Mouse (Mus musculus) kidney, adult 2 months (tissue): ENCODE measurements around the gene Ptpn18. TPM values are rescaled to one million over a fixed set of nuclear protein-coding genes. Genes with fewer than 3 reads are reported as not detected.

ENCODE experiments used
- DNase-seq: peaks from one replicate; pipeline ENCODE4 v3.0.0; 2021
- H3K27ac ChIP-seq: fragments of 200-500 bp; 2 replicates; pipeline ENCODE4 v1.5.1; 2012; ENCODE audit warnings: low read depth, low read length, control low read depth, inconsistent platforms; ENCODE audit not compliant: insufficient read depth
- H3K27me3 ChIP-seq: fragments of 200-500 bp; replicated peaks from 2 replicates; pipeline ENCODE4 v1.6.1; 2012; ENCODE audit warnings: mild to moderate bottlenecking, moderate library complexity, low read length, inconsistent platforms; ENCODE audit not compliant: control insufficient read depth, insufficient read depth
- H3K36me3 ChIP-seq: fragments of 200-500 bp; 2 replicates; pipeline ENCODE4 v1.6.1; 2012; ENCODE audit warnings: mild to moderate bottlenecking, moderate library complexity, low read length, inconsistent platforms; ENCODE audit not compliant: control insufficient read depth, insufficient read depth
- H3K4me1 ChIP-seq: fragments of 200-500 bp; 2 replicates; pipeline ENCODE4 v1.6.1; 2011; ENCODE audit warnings: low read length; ENCODE audit not compliant: control insufficient read depth, insufficient read depth
- H3K4me3 ChIP-seq: fragments of 200-500 bp; 2 replicates; pipeline ENCODE4 v1.5.1; 2011; ENCODE audit warnings: mild to moderate bottlenecking, low read depth, low read length, control low read depth; ENCODE audit not compliant: insufficient read depth
- CTCF ChIP-seq: fragments of 200-500 bp; conservative IDR thresholded peaks from 2 replicates; pipeline ENCODE4 v1.5.1; 2011; ENCODE audit warnings: low read depth, mild to moderate bottlenecking, control low read depth, low read length, moderate library complexity, mixed read lengths; ENCODE audit not compliant: insufficient read depth, insufficient read length
- POLR2A ChIP-seq: fragments of 200-500 bp; IDR thresholded peaks from one replicate; pipeline ENCODE4 v1.6.1; 2011; ENCODE audit warnings: low read depth, low read length, control low read depth
- WGBS: fragments of 180-500 bp; shearing (Covaris S2); methylation state at CpG from one replicate; pipeline ENCODE4 v1.1.7; 2018; 5-methylcytosine and 5-hydroxymethylcytosine counted together
- polyA plus RNA-seq: library from polyadenylated mRNA; depleted of rRNA; stranded (reverse); fragments of >200 nt; gene quantifications from 2 replicates; pipeline ENCODE4 v1.2.3, GENCODE M21; 2012; rRNA removed

Ptpn18 gene
- polyA plus RNA-seq, 1 experiment, result 42.4 TPM

DNA sequence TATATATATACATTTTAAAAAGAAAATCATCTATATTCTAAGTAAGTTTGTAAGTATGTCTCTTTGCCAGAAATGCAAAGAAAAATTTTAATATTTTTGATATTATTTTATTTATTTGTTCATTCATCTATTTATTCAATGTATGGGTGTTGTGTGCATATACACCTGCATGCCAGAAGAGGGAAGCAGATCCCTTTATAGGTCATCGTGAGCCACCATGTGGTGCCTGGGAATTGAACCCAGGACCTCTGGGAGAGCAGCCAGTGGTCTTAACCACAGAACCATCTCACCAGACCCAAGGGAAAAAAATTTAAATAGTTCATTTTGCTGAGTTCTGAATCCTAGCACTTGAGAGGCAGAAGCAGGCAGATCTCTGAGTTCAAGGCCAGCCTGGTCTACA lies 58.7 kb downstream of the Ptpn18 start:
- no peaks in the 10 kb centered on the region for H3K36me3 ChIP-seq
- no peak for TF ChIP-seq POLR2A
- TF ChIP-seq CTCF, result no peak
- no peaks in the 10 kb centered on the region for H3K27me3 ChIP-seq
- no peaks in the 10 kb centered on the region for H3K4me1 ChIP-seq
- no peak overlapping the region for H3K4me3 ChIP-seq
- WGBS, result 72% methylated on average over 1 of the region's 1 CpGs
- no peak overlapping the region for H3K27ac ChIP-seq
- no peak for DNase-seq

DNA sequence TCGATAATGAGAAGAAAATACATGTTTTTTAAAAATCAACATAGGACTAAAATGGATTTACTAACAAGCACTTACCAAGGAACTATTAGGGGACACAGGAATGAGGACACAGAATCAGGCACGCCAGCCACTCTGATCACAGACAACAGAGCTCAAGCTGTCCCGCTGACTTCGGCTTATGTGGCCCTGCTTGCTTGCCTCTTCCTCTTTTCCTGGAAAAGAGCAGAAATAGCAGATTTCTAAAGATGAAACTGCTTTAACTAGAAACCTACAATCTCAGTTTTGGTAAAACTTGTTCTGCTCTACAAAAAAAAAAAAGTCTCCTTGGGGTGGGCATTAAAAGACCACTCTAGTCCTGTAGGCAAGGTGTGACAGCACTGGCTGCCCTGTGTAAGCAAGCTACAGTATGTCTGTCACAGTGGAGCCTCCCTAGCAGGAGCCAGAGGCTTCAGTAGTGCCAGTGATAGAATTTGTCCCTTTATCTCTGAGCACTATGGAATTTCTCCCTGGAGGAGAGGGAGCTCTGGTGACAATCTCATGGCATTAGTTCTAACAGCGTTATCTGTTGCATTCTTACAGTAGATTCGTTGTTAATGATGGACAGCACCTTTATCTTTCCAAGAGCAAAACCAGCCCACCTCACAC lies 62.8 kb downstream of the Ptpn18 start:
- H3K36me3 ChIP-seq, result no peaks in the 10 kb centered on the region
- WGBS, result 87% methylated on average over 6 of the region's 6 CpGs

DNA sequence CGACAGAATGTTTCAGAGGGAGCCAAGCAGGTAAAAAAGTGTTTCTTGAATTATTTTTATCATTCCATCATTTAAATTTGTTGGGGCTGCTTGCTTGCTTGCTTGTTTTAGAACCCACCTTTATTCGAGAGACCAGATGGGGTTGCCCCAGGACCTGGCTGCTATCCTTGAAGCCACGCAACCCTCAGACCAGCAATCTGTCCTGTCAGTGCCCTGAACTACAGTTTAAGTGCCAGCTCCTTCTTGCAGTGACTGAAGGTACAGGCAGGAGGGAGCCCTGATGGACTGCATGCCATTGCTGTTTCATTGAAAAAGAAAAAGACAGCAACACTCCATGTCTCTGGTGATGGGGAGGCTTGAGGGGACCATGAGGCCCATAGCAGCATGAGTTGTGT lies 63.3 kb downstream of the Ptpn18 start:
- Histone ChIP-seq H3K27me3 (no peaks in the 10 kb centered on the region), H3K4me1 (no peaks in the 10 kb centered on the region), H3K36me3 (no peaks in the 10 kb centered on the region), H3K4me3 (no peak overlapping the region), H3K27ac (no peak overlapping the region)
- WGBS, result 87% methylated on average over 3 of the region's 3 CpGs
- DNase-seq, result no peak
- TF ChIP-seq CTCF (no peak), POLR2A (no peak)

More for the DNA sequence above, 62.8 kb downstream of the Ptpn18 start:
- H3K4me1 ChIP-seq, result no peaks in the 10 kb centered on the region
- no peak overlapping the region for H3K4me3 ChIP-seq
- TF ChIP-seq POLR2A (no peak), CTCF (no peak)
- H3K27ac ChIP-seq, result no peak overlapping the region
- no peak for DNase-seq
- H3K27me3 ChIP-seq, result no peaks in the 10 kb centered on the region

DNA sequence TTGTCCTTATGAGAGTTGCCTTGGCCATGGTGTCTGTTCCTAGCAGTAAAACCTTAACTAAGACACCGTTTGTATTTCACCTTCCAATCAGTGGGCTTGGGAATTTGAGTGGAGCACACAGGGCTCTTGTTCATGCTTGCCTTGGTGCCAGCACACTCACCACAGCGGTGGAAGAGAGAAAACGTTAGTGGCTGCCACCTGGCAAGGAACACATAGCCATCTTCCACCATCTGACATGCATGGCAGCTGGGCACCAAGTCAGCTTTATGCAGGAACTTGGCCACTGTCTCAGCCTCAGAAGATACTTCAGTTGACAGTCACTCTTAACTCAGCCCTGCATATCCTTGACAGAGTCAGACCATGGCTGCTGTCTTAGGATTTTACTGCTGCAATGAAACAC lies 64.1 kb downstream of the Ptpn18 start:
- Histone ChIP-seq H3K27ac (no peak overlapping the region), H3K36me3 (no peaks in the 10 kb centered on the region), H3K27me3 (no peaks in the 10 kb centered on the region), H3K4me3 (no peak overlapping the region), H3K4me1 (no peaks in the 10 kb centered on the region)
- no peak for DNase-seq
- 77% methylated on average over 3 of the region's 3 CpGs for WGBS
- no peak for TF ChIP-seq CTCF
- no peak for TF ChIP-seq POLR2A

Other genes starting within 250 kb of the Ptpn18 start
- gene Ccdc115, start 20.1 kb upstream of the Ptpn18 start, polyA plus RNA-seq, result 20.0 and 21.7 TPM in 2 replicates
- gene Imp4, start 19.9 kb upstream of the Ptpn18 start, polyA plus RNA-seq, result 64.7 and 71.4 TPM in 2 replicates
- 0.11 and 0.37 TPM in 2 replicates for gene Prss39, start 38.6 kb downstream of the Ptpn18 start, polyA plus RNA-seq
- not detected in 2 replicates for gene Cfc1, start 75.9 kb downstream of the Ptpn18 start, polyA plus RNA-seq
- not detected in 2 replicates for gene Prss40, start 101.2 kb downstream of the Ptpn18 start, polyA plus RNA-seq
- 0.02 TPM in 1 of 2 replicates, not detected in the other for gene Amer3, start 119.9 kb downstream of the Ptpn18 start, polyA plus RNA-seq